20 mouse cellular contexts compared by ENCODE assay signal in the genomic region with DNA sequence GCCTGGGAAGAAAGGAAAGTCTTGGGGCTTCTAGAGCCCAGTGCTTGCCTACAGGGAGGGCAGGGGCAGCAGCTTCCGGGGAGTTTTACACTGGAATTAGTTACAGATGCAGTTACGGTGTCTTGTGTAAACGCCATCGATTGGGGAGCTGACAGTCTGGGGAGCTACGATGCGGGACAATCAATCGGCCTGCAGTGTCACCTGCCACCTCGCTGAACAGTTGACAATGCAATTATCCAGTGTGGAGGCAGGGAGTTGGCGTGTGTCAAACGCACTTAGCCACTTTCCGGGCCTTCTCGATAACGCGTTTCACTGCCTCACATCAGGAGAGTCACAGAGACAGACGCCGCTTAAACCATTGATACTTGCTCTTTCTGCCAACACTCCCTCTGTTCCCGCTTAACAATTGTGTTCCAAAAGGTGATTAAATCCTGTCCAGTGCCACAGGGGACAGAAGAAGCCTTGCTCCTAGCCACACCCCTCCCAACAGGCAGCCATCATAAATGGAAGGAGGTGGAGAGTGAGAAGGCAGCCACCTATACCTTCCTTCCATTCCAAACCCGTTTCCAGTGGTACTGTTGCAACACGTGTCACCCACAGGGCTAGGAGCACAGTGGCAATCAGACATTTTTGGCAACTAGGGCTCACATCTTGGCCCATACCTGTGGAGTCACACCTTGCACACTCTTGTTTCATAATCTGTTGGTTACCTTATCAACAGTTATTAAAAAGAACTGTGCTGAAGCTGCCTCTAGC. TPM values are rescaled to one million over a fixed set of nuclear protein-coding genes. Genes with fewer than 3 reads are reported as not detected.
DNase-seq lines count a peak whose midpoint lies in the region; ATAC-seq and TF ChIP-seq lines count a peak whose summit lies in the region.
"Had no signal": no experiment of that assay in that cellular context is flagged by ENCODE, and none has a peak within 500 bp of the region (broad histone marks: within the 10 kb centered on the region; RNA-seq: fewer than 3 reads in every experiment).

No protein-coding gene starts in this region.

- H3K4me3 ChIP-seq in forebrain, postnatal 0 days (ENCODE audit: low read depth, low read length) = no peak overlapping the region
- H3K4me3 ChIP-seq in forebrain, embryonic 12.5 days (replicated peaks) = no peak overlapping the region
- H3K4me3 ChIP-seq in midbrain, embryonic 12.5 days = no peak overlapping the region
- H3K4me3 ChIP-seq in midbrain, postnatal 0 days (ENCODE audit: low read depth, low read length) = no peak overlapping the region
- H3K4me3 ChIP-seq in limb, embryonic 10.5 days = no peak overlapping the region
- H3K4me3 ChIP-seq: erythroblast, embryonic 14.5 days; heart, embryonic 13.5 days; left cerebral cortex, adult 2 months had no signal

- H3K4me2 ChIP-seq in forebrain, postnatal 0 days (ENCODE audit: low read depth) = no peak overlapping the region
- H3K4me2 ChIP-seq in forebrain, embryonic 12.5 days = no peak overlapping the region
- H3K4me2 ChIP-seq in midbrain, embryonic 12.5 days (replicated peaks) = no peak overlapping the region
- H3K4me2 ChIP-seq in midbrain, postnatal 0 days (ENCODE audit: low read depth, low read length, poor library complexity, severe bottlenecking) = no peak overlapping the region
- H3K4me2 ChIP-seq: heart, embryonic 13.5 days had no signal

- TF ChIP-seq CTCF in forebrain, postnatal 0 days (IDR thresholded peaks at IDR 0.05; ENCODE audit: low read depth) = no peak
- no peak for TF ChIP-seq CTCF in midbrain, postnatal 0 days (IDR thresholded peaks at IDR 0.05)

- peak overlapping the region; percentile 64 for H3K27ac ChIP-seq in forebrain, postnatal 0 days (ENCODE audit: low read depth, low read length)
- no peak overlapping the region for H3K27ac ChIP-seq in forebrain, embryonic 12.5 days
- peak overlapping the region; percentile 85; the same call in 1 of the 2 replicates for H3K27ac ChIP-seq in midbrain, embryonic 12.5 days (replicated peaks)
- H3K27ac ChIP-seq in midbrain, postnatal 0 days (ENCODE audit: low read depth, low read length) = no peak overlapping the region
- H3K27ac ChIP-seq in limb, embryonic 10.5 days = peak overlapping the region; percentile 23; the same call in 1 of the 2 replicates
- H3K27ac ChIP-seq: heart, embryonic 13.5 days; left cerebral cortex, adult 2 months had no signal

- no peak for ATAC-seq in forebrain, postnatal 0 days
- ATAC-seq in forebrain, embryonic 12.5 days (ENCODE audit: low FRiP score) = no peak
- ATAC-seq in midbrain, embryonic 12.5 days (ENCODE audit: low FRiP score, low read depth) = no peak
- ATAC-seq in midbrain, postnatal 0 days (ENCODE audit: low FRiP score) = no peak
- no peak for ATAC-seq in frontal cortex, adult (ENCODE audit: low TSS enrichment)
- ATAC-seq: intestine, postnatal 0 days had no signal

- no peak overlapping the region for H3K9ac ChIP-seq in forebrain, postnatal 0 days
- no peak overlapping the region for H3K9ac ChIP-seq in forebrain, embryonic 12.5 days
- H3K9ac ChIP-seq in midbrain, embryonic 12.5 days (replicated peaks) = no peak overlapping the region
- H3K9ac ChIP-seq in midbrain, postnatal 0 days (replicated peaks; ENCODE audit: low read length, poor library complexity, severe bottlenecking) = no peak overlapping the region
- H3K9ac ChIP-seq: heart, embryonic 13.5 days had no signal

- H3K4me1 ChIP-seq in forebrain, postnatal 0 days (ENCODE audit: insufficient read depth) = 0 out of 2 replicates have a peak, but pooled peaks cover 7% of the 10 kb centered on the region
- H3K4me1 ChIP-seq in forebrain, embryonic 12.5 days = peaks cover 62% of the 10 kb centered on the region
- H3K4me1 ChIP-seq in midbrain, embryonic 12.5 days = peaks cover 64% of the 10 kb centered on the region
- H3K4me1 ChIP-seq in midbrain, postnatal 0 days (ENCODE audit: insufficient read depth, low read length) = peaks cover 10% of the 10 kb centered on the region; the same call in 1 of the 2 replicates
- H3K4me1 ChIP-seq in limb, embryonic 10.5 days = peaks cover 93% of the 10 kb centered on the region

- 68% methylated on average over 19 of the region's 19 CpGs for WGBS in forebrain, postnatal 0 days
- WGBS in forebrain, embryonic 12.5 days = 78% methylated on average over 19 of the region's 19 CpGs
- WGBS in midbrain, embryonic 12.5 days = 61% methylated on average over 19 of the region's 19 CpGs
- WGBS in midbrain, postnatal 0 days = 51% methylated on average over 19 of the region's 19 CpGs
- WGBS in limb, embryonic 10.5 days = 45% methylated on average over 19 of the region's 19 CpGs

- no peaks in the 10 kb centered on the region for H3K27me3 ChIP-seq in forebrain, postnatal 0 days (ENCODE audit: insufficient read depth, low read length)
- peaks cover 12% of the 10 kb centered on the region; the same call in 1 of the 2 replicates for H3K27me3 ChIP-seq in forebrain, embryonic 12.5 days
- peaks cover 84% of the 10 kb centered on the region for H3K27me3 ChIP-seq in midbrain, embryonic 12.5 days
- H3K27me3 ChIP-seq in midbrain, postnatal 0 days (ENCODE audit: insufficient read depth, low read length) = no peaks in the 10 kb centered on the region
- H3K27me3 ChIP-seq in limb, embryonic 10.5 days (ENCODE audit: low read depth, poor library complexity, severe bottlenecking) = peaks cover 11% of the 10 kb centered on the region; the same call in 1 of the 2 replicates
- H3K27me3 ChIP-seq: heart, embryonic 13.5 days had no signal

- H3K36me3 ChIP-seq in forebrain, postnatal 0 days (ENCODE audit: insufficient read depth) = peaks cover 71% of the 10 kb centered on the region
- H3K36me3 ChIP-seq in forebrain, embryonic 12.5 days (replicated peaks) = peaks cover 91% of the 10 kb centered on the region
- H3K36me3 ChIP-seq in midbrain, embryonic 12.5 days = peaks cover 65% of the 10 kb centered on the region
- H3K36me3 ChIP-seq in midbrain, postnatal 0 days (ENCODE audit: insufficient read depth, low read length) = peaks cover 30% of the 10 kb centered on the region
- peaks cover 99% of the 10 kb centered on the region for H3K36me3 ChIP-seq in limb, embryonic 10.5 days

- H3K9me3 ChIP-seq in forebrain, postnatal 0 days (ENCODE audit: low read length) = no peaks in the 10 kb centered on the region
- H3K9me3 ChIP-seq in forebrain, embryonic 12.5 days = no peaks in the 10 kb centered on the region
- H3K9me3 ChIP-seq in midbrain, embryonic 12.5 days = no peaks in the 10 kb centered on the region
- H3K9me3 ChIP-seq in midbrain, postnatal 0 days (ENCODE audit: low read length) = no peaks in the 10 kb centered on the region
- no peaks in the 10 kb centered on the region for H3K9me3 ChIP-seq in limb, embryonic 10.5 days (replicated peaks)
- H3K9me3 ChIP-seq: heart, embryonic 13.5 days had no signal

- no peak for DNase-seq in forebrain, postnatal 0 days
- no peak for DNase-seq in midbrain, postnatal 0 days (ENCODE audit: low spot score)
- no peak for DNase-seq in limb, embryonic 10.5 days (ENCODE audit: low spot score)
- DNase-seq in spleen, adult 12 weeks (ENCODE audit: low spot score) = no peak
- DNase-seq: adrenal gland, postnatal 36 days; cerebellum, adult 8-10 months; heart, adult 11 months; heart, postnatal 36 days; lung, adult 2 months; lung, postnatal 36 days; thymus, postnatal 36 days had no signal

RNA-seq across cellular contexts. Expression of a gene that starts 29.3 kb away (rescaled TPM):
- 1.5 and 1.8 TPM in 2 replicates for total RNA-seq in forebrain, postnatal 0 days (2014; rRNA removed)
- 2.0 and 2.5 TPM in 2 replicates for polyA plus RNA-seq in forebrain, postnatal 0 days (2015; fragmentation: Nextera tagmentation; extraction: Ambion mirVana)
- 0.23 and 0.33 TPM in 2 replicates for polyA plus RNA-seq in forebrain, embryonic 12.5 days (2016; fragmentation: Nextera tagmentation; extraction: Ambion mirVana)
- polyA plus RNA-seq in midbrain, embryonic 12.5 days (2016; fragmentation: Nextera tagmentation; extraction: Ambion mirVana) = 0.32 and 0.47 TPM in 2 replicates
- 1.8 and 3.1 TPM in 2 replicates for total RNA-seq in midbrain, postnatal 0 days (2014; rRNA removed)
- polyA plus RNA-seq in midbrain, postnatal 0 days (2015; fragmentation: Nextera tagmentation; extraction: Ambion mirVana) = 2.5 and 2.6 TPM in 2 replicates
- polyA plus RNA-seq in limb, embryonic 10.5 days (2016; fragmentation: Nextera tagmentation; extraction: Ambion mirVana) = 0.09 and 0.25 TPM in 2 replicates
- total RNA-seq: common myeloid progenitor, adult 5-6 weeks; heart, postnatal 36 days had no signal
- polyA plus RNA-seq: erythroblast, embryonic 14.5 days; neural tube, embryonic 11.5 days had no signal

RNA-seq across cellular contexts. Expression of a gene that starts 29.5 kb away (rescaled TPM):
- total RNA-seq in forebrain, postnatal 0 days (2014; rRNA removed) = 9.8 and 11.6 TPM in 2 replicates
- polyA plus RNA-seq in forebrain, postnatal 0 days (2015; fragmentation: Nextera tagmentation; extraction: Ambion mirVana) = 10.5 and 12.4 TPM in 2 replicates
- polyA plus RNA-seq in forebrain, embryonic 12.5 days (2016; fragmentation: Nextera tagmentation; extraction: Ambion mirVana) = 7.8 and 8.4 TPM in 2 replicates
- 7.1 TPM in 2 replicates for polyA plus RNA-seq in midbrain, embryonic 12.5 days (2016; fragmentation: Nextera tagmentation; extraction: Ambion mirVana)
- total RNA-seq in midbrain, postnatal 0 days (2014; rRNA removed) = 7.6 and 10.5 TPM in 2 replicates
- polyA plus RNA-seq in midbrain, postnatal 0 days (2015; fragmentation: Nextera tagmentation; extraction: Ambion mirVana) = 9.7 and 12.6 TPM in 2 replicates
- 6.2 and 9.2 TPM in 2 replicates for polyA plus RNA-seq in limb, embryonic 10.5 days (2016; fragmentation: Nextera tagmentation; extraction: Ambion mirVana)
- total RNA-seq: common myeloid progenitor, adult 5-6 weeks had no signal

Comparison
In these comparisons a context has a peak if more than half of its experiments do, and no peak if none do; other contexts are left out.
1. H3K27ac ChIP-seq: peak in forebrain, postnatal 0 days (single experiment), midbrain, embryonic 12.5 days (single experiment) and limb, embryonic 10.5 days (single experiment); none in forebrain, embryonic 12.5 days (single experiment) and midbrain, postnatal 0 days (single experiment).